Mouse (Mus musculus) liver, adult 2 months (tissue): ENCODE data around the gene Heatr3. TPM values are rescaled to one million over a fixed set of nuclear protein-coding genes. Genes with fewer than 3 reads are reported as not detected.

Experiments
- DNase-seq: peaks from one replicate; pipeline ENCODE4 v3.0.0-alpha.2; 2011; ENCODE audit warnings: low read depth, low spot score; ENCODE audit errors: extremely low read depth
- H3K27ac ChIP-seq: fragments of 200-500 bp; replicated peaks from 2 replicates; pipeline ENCODE4 v1.5.1; 2012; ENCODE audit warnings: low read depth, mild to moderate bottlenecking, control low read depth, inconsistent platforms, low read length; ENCODE audit not compliant: insufficient read depth
- H3K27me3 ChIP-seq: fragments of 200-500 bp; 2 replicates; pipeline ENCODE4 v1.6.1; 2012; ENCODE audit warnings: mild to moderate bottlenecking, moderate library complexity, low read length, inconsistent platforms; ENCODE audit not compliant: control insufficient read depth, insufficient read depth
- H3K36me3 ChIP-seq: fragments of 200-500 bp; 2 replicates; pipeline ENCODE4 v1.6.1; 2012; ENCODE audit warnings: low read length, inconsistent platforms; ENCODE audit not compliant: control insufficient read depth, insufficient read depth
- H3K4me1 ChIP-seq: fragments of 200-500 bp; 2 replicates; pipeline ENCODE4 v1.6.1; 2011; ENCODE audit warnings: low read length; ENCODE audit not compliant: control insufficient read depth, insufficient read depth
- H3K4me3 ChIP-seq: fragments of 200-500 bp; 2 replicates; pipeline ENCODE4 v1.5.1; 2011; ENCODE audit warnings: low read depth, mild to moderate bottlenecking, control low read depth, low read length, moderate library complexity; ENCODE audit not compliant: insufficient read depth
- H3K79me2 ChIP-seq: fragments of 200-500 bp; 2 replicates; pipeline ENCODE4 v1.6.1; 2012; ENCODE audit warnings: inconsistent platforms, mild to moderate bottlenecking, low read length, moderate library complexity; ENCODE audit not compliant: control insufficient read depth, insufficient read depth
- H3K9ac ChIP-seq: fragments of 200-500 bp; 2 replicates; pipeline ENCODE4 v1.6.1; 2012; ENCODE audit warnings: low read depth, mild to moderate bottlenecking, control low read depth, inconsistent platforms, low read length
- CTCF ChIP-seq: fragments of 200-500 bp; IDR thresholded peaks from 2 replicates; pipeline ENCODE4 v1.5.1; 2011; ENCODE audit warnings: low read depth, low read length, control low read depth
- POLR2A ChIP-seq: fragments of 200-500 bp; IDR thresholded peaks from 2 replicates; pipeline ENCODE4 v1.6.1; 2011; ENCODE audit warnings: low read length, control low read depth; ENCODE audit not compliant: insufficient read depth; ENCODE audit errors: extremely low read depth
- WGBS: fragments of 180-500 bp; shearing (Covaris S2); methylation state at CpG from one replicate; pipeline ENCODE4 v1.1.7; 2018; 5-methylcytosine and 5-hydroxymethylcytosine counted together
- polyA plus RNA-seq: library from polyadenylated mRNA; depleted of rRNA; stranded (reverse); fragments of >200 nt; gene quantifications from 2 replicates; pipeline ENCODE4 v1.2.3, GENCODE M21; 2012; rRNA removed
- total RNA-seq: library from RNA; depleted of rRNA; stranded (reverse); fragments of >200 nt; gene quantifications from 2 replicates; pipeline ENCODE4 v1.2.3, GENCODE M21; 2014; rRNA removed

Heatr3 gene
- total RNA-seq = 17.1 and 18.9 TPM in 2 replicates
- 11.2 and 11.6 TPM in 2 replicates for polyA plus RNA-seq

GRCm38 (mm10) chr8:88137748-88138484, at the start of gene Heatr3:
Heatr3 (plus strand) TSS chr8:88137855.
- under 1% methylated on average over 79 of the region's 79 CpGs for WGBS
- TF ChIP-seq POLR2A (peak; percentile 83), CTCF (peak; percentile 33; the same call in 1 of the 2 replicates)
- peaks cover 29% of the 10 kb centered on the region for H3K36me3 ChIP-seq
- no peaks in the 10 kb centered on the region for H3K27me3 ChIP-seq
- H3K4me3 ChIP-seq = peak within 1 kb of the TSS; percentile 83
- peak within 1 kb of the TSS; percentile 89 for H3K27ac ChIP-seq
- peaks cover 3% of the 10 kb centered on the region; the same call in 1 of the 2 replicates for H3K79me2 ChIP-seq
- DNase-seq = peak; percentile 84
- H3K9ac ChIP-seq = peak within 1 kb of the TSS; percentile 89
- no peaks in the 10 kb centered on the region for H3K4me1 ChIP-seq

GRCm38 (mm10) chr8:88088006-88088405, 49.6 kb upstream of the Heatr3 start:
- Histone ChIP-seq H3K27me3 (no peaks in the 10 kb centered on the region), H3K36me3 (no peaks in the 10 kb centered on the region), H3K79me2 (no peaks in the 10 kb centered on the region), H3K4me1 (no peaks in the 10 kb centered on the region), H3K4me3 (no peak overlapping the region), H3K9ac (no peak overlapping the region), H3K27ac (no peak overlapping the region)
- no peak for DNase-seq
- TF ChIP-seq POLR2A (no peak), CTCF (no peak)

- Histone ChIP-seq H3K4me3 (no peak overlapping the region), H3K4me1 (no peaks in the 10 kb centered on the region), H3K36me3 (no peaks in the 10 kb centered on the region), H3K27me3 (no peaks in the 10 kb centered on the region), H3K9ac (no peak overlapping the region), H3K79me2 (no peaks in the 10 kb centered on the region), H3K27ac (no peak overlapping the region)
- TF ChIP-seq POLR2A = no peak
- no peak for TF ChIP-seq CTCF
- no peak for DNase-seq
- 74% methylated on average over 2 of the region's 2 CpGs for WGBS
Measured at GRCm38 (mm10) chr8:88091661-88092060, 46.0 kb upstream of the Heatr3 start.

DNA sequence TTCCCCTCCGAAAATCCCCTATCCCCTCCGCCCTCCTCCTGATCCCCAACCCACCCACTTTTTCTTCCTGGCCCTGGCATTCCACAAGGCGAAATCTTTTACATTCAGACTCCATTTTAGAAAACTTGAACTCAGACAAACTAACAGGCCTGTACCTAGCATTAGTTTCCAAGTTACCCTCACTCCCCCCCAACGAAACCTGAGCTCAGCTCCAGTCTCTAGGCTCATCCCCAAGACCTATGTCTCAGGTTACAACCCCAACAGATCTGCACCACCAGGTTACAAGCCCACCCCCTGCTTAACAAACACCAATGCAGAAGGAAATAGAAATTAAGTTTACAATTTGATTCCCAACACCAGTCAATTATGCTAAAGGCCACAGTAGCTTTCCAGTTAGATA, 44.3 kb upstream of the Heatr3 start:
- Histone ChIP-seq H3K4me1 (no peaks in the 10 kb centered on the region), H3K36me3 (no peaks in the 10 kb centered on the region), H3K9ac (no peak overlapping the region), H3K27me3 (no peaks in the 10 kb centered on the region), H3K27ac (no peak overlapping the region), H3K4me3 (no peak overlapping the region), H3K79me2 (no peaks in the 10 kb centered on the region)
- TF ChIP-seq CTCF = no peak
- no peak for DNase-seq
- WGBS = 85% methylated on average over 4 of the region's 4 CpGs

- no peaks in the 10 kb centered on the region for H3K4me1 ChIP-seq
- H3K79me2 ChIP-seq = no peaks in the 10 kb centered on the region
- H3K36me3 ChIP-seq = no peaks in the 10 kb centered on the region
- no peaks in the 10 kb centered on the region for H3K27me3 ChIP-seq
- DNase-seq = peak; percentile 25
- no peak overlapping the region for H3K9ac ChIP-seq
- TF ChIP-seq CTCF = no peak
- no peak for TF ChIP-seq POLR2A
- 67% methylated on average over 4 of the region's 4 CpGs for WGBS
- H3K4me3 ChIP-seq = no peak overlapping the region
- no peak overlapping the region for H3K27ac ChIP-seq
Measured at GRCm38 (mm10) chr8:88098856-88099255, 38.8 kb upstream of the Heatr3 start.

- no peak overlapping the region for H3K9ac ChIP-seq
- H3K27ac ChIP-seq = no peak overlapping the region
- no peaks in the 10 kb centered on the region for H3K27me3 ChIP-seq
- H3K4me1 ChIP-seq = no peaks in the 10 kb centered on the region
- no peak for TF ChIP-seq POLR2A
- peak; percentile 59; the same call in 1 of the 2 replicates for TF ChIP-seq CTCF
- H3K79me2 ChIP-seq = no peaks in the 10 kb centered on the region
- peak; percentile 47 for DNase-seq
- H3K36me3 ChIP-seq = no peaks in the 10 kb centered on the region
- no peak overlapping the region for H3K4me3 ChIP-seq
- WGBS = 0% methylated on average over 1 of the region's 1 CpGs
Measured at GRCm38 (mm10) chr8:88099526-88099925, 38.1 kb upstream of the Heatr3 start.
